Mouse (Mus musculus) liver, postnatal 0 days (tissue): ENCODE data around the gene Ttc39b. TPM values are rescaled to one million over a fixed set of nuclear protein-coding genes. Genes with fewer than 3 reads are reported as not detected.

Experiments used
- ATAC-seq: fragments of 200-750 bp; cut with Nextera tagmentation; 2 replicates; pipeline ENCODE4 v1.8.0; 2017; ENCODE audit warnings: mild to moderate bottlenecking, moderate library complexity
- DNase-seq: peaks from one replicate; pipeline ENCODE4 v3.0.0-alpha.2; 2016
- H3K27ac ChIP-seq: fragments of 300-500 bp; sonication (generic); 2 replicates; pipeline ENCODE4 v1.5.1; 2014; ENCODE audit warnings: antibody characterized with exemption, moderate library complexity, mild to moderate bottlenecking, low read depth
- H3K27me3 ChIP-seq: fragments of 300-500 bp; sonication (generic); 2 replicates; pipeline ENCODE4 v1.6.1; 2014; ENCODE audit warnings: low read length, control low read depth, mixed read lengths; ENCODE audit not compliant: insufficient read depth
- H3K36me3 ChIP-seq: fragments of 300-500 bp; sonication (generic); replicated peaks from 2 replicates; pipeline ENCODE4 v1.6.1; 2014; ENCODE audit warnings: mild to moderate bottlenecking, control low read depth, low read length, moderate library complexity, mixed read lengths; ENCODE audit not compliant: insufficient read depth
- H3K4me1 ChIP-seq: fragments of 300-500 bp; sonication (generic); 2 replicates; pipeline ENCODE4 v1.6.1; 2014; ENCODE audit warnings: antibody characterized with exemption, mild to moderate bottlenecking, control low read depth; ENCODE audit not compliant: insufficient read depth
- H3K4me2 ChIP-seq: fragments of 300-500 bp; sonication (generic); 2 replicates; pipeline ENCODE4 v1.6.1; 2014; ENCODE audit warnings: low read depth, mild to moderate bottlenecking, low read length, moderate library complexity, mixed read lengths
- H3K4me3 ChIP-seq: fragments of 300-500 bp; sonication (generic); 2 replicates; pipeline ENCODE4 v1.5.1; 2014; ENCODE audit warnings: low read depth, low read length
- H3K9ac ChIP-seq: fragments of 300-500 bp; sonication (generic); replicated peaks from 2 replicates; pipeline ENCODE4 v1.6.1; 2014; ENCODE audit warnings: mild to moderate bottlenecking, moderate library complexity
- H3K9me3 ChIP-seq: fragments of 300-500 bp; sonication (generic); 2 replicates; pipeline ENCODE4 v1.6.1; 2016; ENCODE audit warnings: mild to moderate bottlenecking, control low read depth, low read length, mixed read lengths
- CTCF ChIP-seq: sonication (generic); IDR thresholded peaks from 2 replicates; pipeline ENCODE4 v1.5.1; 2016; ENCODE audit warnings: antibody characterized with exemption, low read depth
- EP300 ChIP-seq: IDR thresholded peaks from 2 replicates; pipeline ENCODE4 v1.6.1; 2016; ENCODE audit warnings: antibody characterized with exemption, low read depth, mild to moderate bottlenecking
- WGBS: fragments of 180-500 bp; shearing (Covaris S2); extraction: QIAGEN DNeasy Blood & Tissue Kit; methylation state at CpG from one replicate; pipeline ENCODE4 v1.1.7; 2014; ENCODE audit not compliant: insufficient replicate concordance; 5-methylcytosine and 5-hydroxymethylcytosine counted together
- polyA plus RNA-seq: library from polyadenylated mRNA; unstranded; fragments of >200 nt; fragmentation: Nextera tagmentation; extraction: Ambion mirVana; gene quantifications from 2 replicates; pipeline ENCODE4 v1.2.1, GENCODE M21; 2015

Gene Ttc39b
- polyA plus RNA-seq, 1 experiment from 2014 or later, result 3.0 TPM

GRCm38 (mm10) chr4:83259690-83260089, 64.4 kb downstream of the Ttc39b start:
- DNase-seq, result no peak
- Histone ChIP-seq H3K36me3 (no peaks in the 10 kb centered on the region), H3K9me3 (no peaks in the 10 kb centered on the region), H3K27me3 (no peaks in the 10 kb centered on the region), H3K9ac (no peak overlapping the region), H3K27ac (no peak overlapping the region), H3K4me1 (no peaks in the 10 kb centered on the region), H3K4me3 (no peak overlapping the region), H3K4me2 (no peak overlapping the region)
- ATAC-seq, result no peak
- no peak for TF ChIP-seq CTCF
- TF ChIP-seq EP300, result no peak
- WGBS, result 74% methylated on average over 4 of the region's 4 CpGs

- no peaks in the 10 kb centered on the region for H3K27me3 ChIP-seq
- no peaks in the 10 kb centered on the region for H3K9me3 ChIP-seq
- no peak overlapping the region for H3K27ac ChIP-seq
- H3K36me3 ChIP-seq, result no peaks in the 10 kb centered on the region
- no peak for DNase-seq
- no peak overlapping the region for H3K9ac ChIP-seq
- TF ChIP-seq CTCF (no peak), EP300 (no peak)
- no peak overlapping the region for H3K4me3 ChIP-seq
- ATAC-seq, result no peak
- H3K4me2 ChIP-seq, result no peak overlapping the region
- 84% methylated on average over 3 of the region's 3 CpGs for WGBS
- H3K4me1 ChIP-seq, result no peaks in the 10 kb centered on the region
These were observed 65.8 kb downstream of the Ttc39b start for GRCm38 (mm10) chr4:83258273-83258672.

- H3K9ac ChIP-seq, result no peak overlapping the region
- no peak overlapping the region for H3K4me2 ChIP-seq
- TF ChIP-seq CTCF (no peak), EP300 (no peak)
- H3K4me1 ChIP-seq, result no peaks in the 10 kb centered on the region
- H3K4me3 ChIP-seq, result no peak overlapping the region
- 78% methylated on average over 17 of the region's 17 CpGs for WGBS
- no peak for ATAC-seq
- no peak overlapping the region for H3K27ac ChIP-seq
- DNase-seq, result no peak
- no peaks in the 10 kb centered on the region for H3K27me3 ChIP-seq
- no peaks in the 10 kb centered on the region for H3K9me3 ChIP-seq
- no peaks in the 10 kb centered on the region for H3K36me3 ChIP-seq
These were observed 66.5 kb downstream of the Ttc39b start for GRCm38 (mm10) chr4:83257279-83258260.

- Histone ChIP-seq H3K4me3 (no peak overlapping the region), H3K9me3 (no peaks in the 10 kb centered on the region), H3K4me1 (no peaks in the 10 kb centered on the region), H3K27me3 (no peaks in the 10 kb centered on the region), H3K9ac (no peak overlapping the region), H3K36me3 (no peaks in the 10 kb centered on the region), H3K27ac (no peak overlapping the region), H3K4me2 (no peak overlapping the region)
- ATAC-seq (no peak), DNase-seq (no peak)
- 86% methylated on average over 11 of the region's 11 CpGs for WGBS
- TF ChIP-seq EP300 (no peak), CTCF (no peak)
These were observed 67.3 kb downstream of the Ttc39b start for GRCm38 (mm10) chr4:83256779-83257178.

- no peaks in the 10 kb centered on the region for H3K4me1 ChIP-seq
- no peaks in the 10 kb centered on the region for H3K27me3 ChIP-seq
- H3K36me3 ChIP-seq, result no peaks in the 10 kb centered on the region
- no peaks in the 10 kb centered on the region for H3K9me3 ChIP-seq
- H3K27ac ChIP-seq, result no peak overlapping the region
- H3K4me3 ChIP-seq, result no peak overlapping the region
- 86% methylated on average over 10 of the region's 10 CpGs for WGBS
- H3K4me2 ChIP-seq, result no peak overlapping the region
- no peak overlapping the region for H3K9ac ChIP-seq
- TF ChIP-seq CTCF (no peak), EP300 (no peak)
- ATAC-seq (no peak), DNase-seq (no peak)
These were observed 69.1 kb downstream of the Ttc39b start for GRCm38 (mm10) chr4:83254941-83255340.

- ATAC-seq (no peak), DNase-seq (no peak)
- H3K27ac ChIP-seq, result no peak overlapping the region
- no peaks in the 10 kb centered on the region for H3K4me1 ChIP-seq
- TF ChIP-seq EP300 (no peak), CTCF (no peak)
- H3K4me2 ChIP-seq, result no peak overlapping the region
- no peaks in the 10 kb centered on the region for H3K9me3 ChIP-seq
- WGBS, result 84% methylated on average over 6 of the region's 6 CpGs
- no peak overlapping the region for H3K4me3 ChIP-seq
- H3K9ac ChIP-seq, result no peak overlapping the region
- H3K36me3 ChIP-seq, result no peaks in the 10 kb centered on the region
- no peaks in the 10 kb centered on the region for H3K27me3 ChIP-seq
These were observed 70.4 kb downstream of the Ttc39b start for GRCm38 (mm10) chr4:83253679-83254078.
